In the genomic region with DNA sequence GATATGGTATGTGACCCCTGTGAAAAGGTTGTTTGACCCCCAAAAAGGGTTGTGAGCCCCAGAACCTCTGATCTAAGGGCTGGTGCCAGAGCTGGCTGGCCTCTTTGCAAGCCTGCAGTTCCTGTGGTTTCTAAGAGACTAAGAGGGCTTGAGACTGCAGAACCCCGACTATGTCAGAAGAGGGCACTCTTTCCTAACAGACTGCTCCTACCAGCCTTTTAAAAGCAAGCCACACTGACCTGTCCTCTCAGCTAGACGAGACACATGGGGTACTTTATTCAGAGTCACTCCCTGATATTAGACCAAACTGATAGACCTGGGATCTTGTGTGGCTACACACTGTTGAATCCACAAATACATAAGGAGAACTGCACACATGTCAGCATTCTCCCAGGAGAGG, we compare ENCODE assay signal across 9 mouse cellular contexts. TPM values are rescaled to one million over a fixed set of nuclear protein-coding genes. Genes with fewer than 3 reads are reported as not detected.
DNase-seq lines count a peak whose midpoint lies in the region; TF ChIP-seq lines count a peak whose summit lies in the region.
"Had no signal": no experiment of that assay in that cellular context is flagged by ENCODE, and none has a peak within 500 bp of the region (broad histone marks: within the 10 kb centered on the region; RNA-seq: fewer than 3 reads in every experiment).

No protein-coding gene starts in this region.

- dilution Hi-C loops in CH12.LX (cut with MboI; ENCODE audit: extremely low pct_ligation_motif_present, extremely low pct_unique_long_range_greater_than_20kb, low sequenced_read_pairs): no loop called here

- no peaks in the 10 kb centered on the region for H3K79me2 ChIP-seq in CH12.LX (replicated peaks; ENCODE audit: control insufficient read depth, extremely low read depth, insufficient read depth, poor library complexity, severe bottlenecking)

- no peaks in the 10 kb centered on the region for H3K27me3 ChIP-seq in heart, embryonic 10.5 days (ENCODE audit: insufficient read depth, poor library complexity, severe bottlenecking)
- no peaks in the 10 kb centered on the region for H3K27me3 ChIP-seq in CH12.LX (replicated peaks)

- H3K4me1 ChIP-seq in heart, embryonic 10.5 days: peaks cover 5% of the 10 kb centered on the region; the same call in 1 of the 2 replicates
- peaks cover 0 to 10% of the 10 kb centered on the region in 2 experiments; a peak in 1 of 4 replicates for H3K4me1 ChIP-seq in CH12.LX (ENCODE audit: control insufficient read depth in 1 of 2, insufficient read depth in 2 of 2)

- peak; percentile 59 to 86 for TF ChIP-seq CTCF in CH12.LX (conservative IDR thresholded peaks at IDR 0.05 in 1 of 2, IDR thresholded peaks at IDR 0.05 in 1 of 2; ENCODE audit: low read depth in 2 of 2, low read length in 2 of 2)
- TF ChIP-seq CTCF in brain, embryonic 14.5 days (IDR thresholded peaks at IDR 0.05; ENCODE audit: borderline replicate concordance, extremely low read depth, insufficient read depth, insufficient read length): peak; percentile 68

- 0% methylated on average over 2 of the region's 2 CpGs for WGBS in heart, embryonic 10.5 days

- no peak overlapping the region for H3K9ac ChIP-seq in CH12.LX (ENCODE audit: insufficient read depth, low read depth)

- H3K27ac ChIP-seq in heart, embryonic 10.5 days: no peak overlapping the region
- no peak overlapping the region for H3K27ac ChIP-seq in CH12.LX (ENCODE audit: insufficient read depth, low read depth)
- H3K27ac ChIP-seq: macrophage had no signal

- no peak for TF ChIP-seq POLR2A in CH12.LX (IDR thresholded peaks at IDR 0.05; ENCODE audit: low read depth, low read length)
- no peak for TF ChIP-seq POLR2A in brain, embryonic 14.5 days (IDR thresholded peaks at IDR 0.05; ENCODE audit: borderline replicate concordance, extremely low read depth, insufficient read depth, insufficient read length, poor library complexity, severe bottlenecking)

- H3K4me3 ChIP-seq in heart, embryonic 10.5 days: no peak overlapping the region
- no peak overlapping the region for H3K4me3 ChIP-seq in CH12.LX (replicated peaks in 1 of 3; ENCODE audit: low read depth in 2 of 3, low read length in 2 of 3, poor library complexity in 1 of 3)

- no peaks in the 10 kb centered on the region for H3K36me3 ChIP-seq in heart, embryonic 10.5 days
- H3K36me3 ChIP-seq in CH12.LX (replicated peaks in 1 of 2; ENCODE audit: control insufficient read depth in 1 of 2, insufficient read depth in 1 of 2, low read length in 1 of 2): peaks cover 0 to 3% of the 10 kb centered on the region in 2 experiments

- H3K4me2 ChIP-seq in CH12.LX (ENCODE audit: insufficient read depth, low read depth, poor library complexity, severe bottlenecking): no peak overlapping the region

- TF ChIP-seq RAD21 in CH12.LX (IDR thresholded peaks at IDR 0.05; ENCODE audit: low read depth, low read length): peak; percentile 89

- DNase-seq in heart, adult 8-10 months (ENCODE audit: low spot score): peak; percentile 56
- DNase-seq in heart, embryonic 10.5 days (ENCODE audit: low spot score): no peak
- DNase-seq in CH12.LX (ENCODE audit: extremely low read depth): peak; percentile 62
- peak; percentile 79 for DNase-seq in brain, embryonic 14.5 days (ENCODE audit: low read depth)
- peak; percentile 26 to 72 for DNase-seq in frontal cortex, postnatal 36 days (ENCODE audit: low spot score in 2 of 2)
- DNase-seq in layer of hippocampus, adult 9-11 months: peak; percentile 39
- DNase-seq in natural killer cell, adult 2 months (ENCODE audit: low spot score in 2 of 2): peak; percentile 40 to 50
- no peak for DNase-seq in gastrocnemius, postnatal 10 days

- no peak for TF ChIP-seq EP300 in CH12.LX (IDR thresholded peaks at IDR 0.05; ENCODE audit: low read length)

- H3K9me3 ChIP-seq in heart, embryonic 10.5 days: no peaks in the 10 kb centered on the region
- no peaks in the 10 kb centered on the region for H3K9me3 ChIP-seq in CH12.LX (replicated peaks; ENCODE audit: low read length)

- in situ Hi-C loops in CH12.LX (cut with MboI; ENCODE audit: low pct_ligation_motif_present, low pct_unique_long_range_greater_than_20kb, low sequenced_read_pairs): loop anchor here (5.0 kb wide), 1 partner anchor 259 kb away; no protein-coding TSS in a partner anchor

TF ChIP-seq in CH12.LX, 34 proteins besides CTCF, POLR2A, EP300 and RAD21:
- 0 out of 2 replicates have a peak, but pooled peaks have one; percentile 16 for TF ChIP-seq MYC (IDR thresholded peaks at IDR 0.05; ENCODE audit: low read depth, low read length)
- peak; percentile 70 for TF ChIP-seq SMC3 (IDR thresholded peaks at IDR 0.05; ENCODE audit: low read depth, low read length)
- no peak for TF ChIP-seq MXI1 (IDR thresholded peaks at IDR 0.05; ENCODE audit: low read depth, low read length)

RNA-seq across cellular contexts. Expression of a gene that starts 19.9 kb away (rescaled TPM):
- 1 to 10 TPM; 4.7 to 6.1 (median 5.4) TPM for total RNA-seq in heart, adult 8-10 months (2022)
- 0.79 and 1.5 TPM in 2 replicates for polyA plus RNA-seq in heart, embryonic 10.5 days (2016; fragmentation: Nextera tagmentation; extraction: Ambion mirVana)
- not detected in 2 replicates for total RNA-seq in CH12.LX (2012; rRNA removed)
- total RNA-seq in CH12.LX (2014; rRNA removed): not detected in 2 replicates
- polyA plus RNA-seq in CH12.LX (2012; ENCODE audit: insufficient read length, low read depth): 0.13 and 0.14 TPM in 2 replicates
- polyA plus RNA-seq in brain, embryonic 14.5 days (2012; rRNA removed): 5.9 and 8.9 TPM in 2 replicates
- total RNA-seq in gastrocnemius, postnatal 10 days (2021): 1 to 10 TPM; 5.4 to 6.3 TPM

Comparison
In these comparisons a context has a peak if more than half of its experiments do, and no peak if none do; other contexts are left out.
1. DNase-seq: peak in heart, adult 8-10 months (single experiment), CH12.LX (single experiment), brain, embryonic 14.5 days (single experiment), frontal cortex, postnatal 36 days (2 of 2), layer of hippocampus, adult 9-11 months (single experiment) and natural killer cell, adult 2 months (2 of 2); none in heart, embryonic 10.5 days (single experiment) and gastrocnemius, postnatal 10 days (single experiment).
2. RNA of a gene that starts 19.9 kb away (total RNA-seq): 5.4 to 6.3 TPM in gastrocnemius, postnatal 10 days and 4.7 to 6.1 TPM in heart, adult 8-10 months; not detected in CH12.LX; every median in the first group is over 4 times any median in the second.